Mouse (Mus musculus) neural tube, embryonic 13.5 days (tissue): ENCODE results near the gene Lin28a. TPM values are rescaled to one million over a fixed set of nuclear protein-coding genes. Genes with fewer than 3 reads are reported as not detected.

Source experiments
- ATAC-seq: fragments of 200-750 bp; cut with Nextera tagmentation; 2 replicates; pipeline ENCODE4 v1.8.0; 2017; ENCODE audit warnings: low read depth, mild to moderate bottlenecking, moderate TSS enrichment, moderate library complexity
- H3K27ac ChIP-seq: fragments of 300-500 bp; sonication (generic); replicated peaks from 2 replicates; pipeline ENCODE4 v1.5.1; 2015; ENCODE audit warnings: moderate library complexity, mild to moderate bottlenecking, inconsistent platforms
- H3K27me3 ChIP-seq: fragments of 300-500 bp; sonication (generic); 2 replicates; pipeline ENCODE4 v1.6.1; 2015; ENCODE audit warnings: mild to moderate bottlenecking, inconsistent platforms
- H3K36me3 ChIP-seq: fragments of 300-500 bp; sonication (generic); 2 replicates; pipeline ENCODE4 v1.6.1; 2015; ENCODE audit warnings: mild to moderate bottlenecking, inconsistent platforms
- H3K4me1 ChIP-seq: fragments of 300-500 bp; sonication (generic); replicated peaks from 2 replicates; pipeline ENCODE4 v1.6.1; 2015; ENCODE audit warnings: inconsistent platforms
- H3K4me2 ChIP-seq: fragments of 300-500 bp; sonication (generic); 2 replicates; pipeline ENCODE4 v1.6.1; 2015; ENCODE audit warnings: inconsistent platforms, mild to moderate bottlenecking, moderate library complexity
- H3K4me3 ChIP-seq: fragments of 300-500 bp; sonication (generic); 2 replicates; pipeline ENCODE4 v1.5.1; 2015; ENCODE audit warnings: mild to moderate bottlenecking, inconsistent platforms
- H3K9ac ChIP-seq: fragments of 300-500 bp; sonication (generic); 2 replicates; pipeline ENCODE4 v1.6.1; 2015; ENCODE audit warnings: moderate library complexity, mild to moderate bottlenecking, inconsistent platforms
- H3K9me3 ChIP-seq: fragments of 300-500 bp; sonication (generic); 2 replicates; pipeline ENCODE4 v1.6.1; 2016; ENCODE audit warnings: inconsistent platforms
- WGBS: fragments of 180-500 bp; shearing (Covaris S2); methylation state at CpG from one replicate; pipeline ENCODE4 v1.1.7; 2015; 5-methylcytosine and 5-hydroxymethylcytosine counted together
- polyA plus RNA-seq: library from polyadenylated mRNA; unstranded; fragments of >200 nt; fragmentation: Nextera tagmentation; extraction: Ambion mirVana; gene quantifications from 2 replicates; pipeline ENCODE4 v1.2.1, GENCODE M21; 2015

The Lin28a gene
- polyA plus RNA-seq, 1 experiment from 2014 or later = 0.17 TPM

- 0 out of 2 replicates have a peak, but pooled peaks cover 7% of the 10 kb centered on the region for H3K4me1 ChIP-seq
- no peak overlapping the region for H3K9ac ChIP-seq
- WGBS = 26% methylated on average over 8 of the region's 8 CpGs
- H3K27me3 ChIP-seq = no peaks in the 10 kb centered on the region
- ATAC-seq = no peak
- no peaks in the 10 kb centered on the region for H3K9me3 ChIP-seq
- H3K4me2 ChIP-seq = no peak overlapping the region
- no peak overlapping the region for H3K27ac ChIP-seq
- no peaks in the 10 kb centered on the region for H3K36me3 ChIP-seq
- no peak overlapping the region for H3K4me3 ChIP-seq
These were observed 33.9 kb upstream of the Lin28a start for GRCm38 (mm10) chr4:134052560-134052959.

- WGBS = 87% methylated on average over 5 of the region's 5 CpGs
- no peak overlapping the region for H3K27ac ChIP-seq
- no peaks in the 10 kb centered on the region for H3K9me3 ChIP-seq
- H3K36me3 ChIP-seq = no peaks in the 10 kb centered on the region
- ATAC-seq = no peak
- H3K4me3 ChIP-seq = no peak overlapping the region
- 0 out of 2 replicates have a peak, but pooled peaks cover 7% of the 10 kb centered on the region for H3K4me1 ChIP-seq
- no peaks in the 10 kb centered on the region for H3K27me3 ChIP-seq
- H3K9ac ChIP-seq = no peak overlapping the region
- H3K4me2 ChIP-seq = no peak overlapping the region
These were observed 33.3 kb upstream of the Lin28a start for GRCm38 (mm10) chr4:134051912-134052311.

- no peak overlapping the region for H3K4me2 ChIP-seq
- H3K4me1 ChIP-seq = 0 out of 2 replicates have a peak, but pooled peaks cover 5% of the 10 kb centered on the region
- H3K27ac ChIP-seq = no peak overlapping the region
- no peaks in the 10 kb centered on the region for H3K9me3 ChIP-seq
- H3K4me3 ChIP-seq = no peak overlapping the region
- ATAC-seq = no peak
- H3K9ac ChIP-seq = no peak overlapping the region
- no peaks in the 10 kb centered on the region for H3K27me3 ChIP-seq
- H3K36me3 ChIP-seq = no peaks in the 10 kb centered on the region
- WGBS = 84% methylated on average over 5 of the region's 5 CpGs
These were observed 29.0 kb upstream of the Lin28a start for GRCm38 (mm10) chr4:134047648-134048047.

- H3K4me3 ChIP-seq = no peak overlapping the region
- no peak for ATAC-seq
- H3K4me2 ChIP-seq = no peak overlapping the region
- no peak overlapping the region for H3K9ac ChIP-seq
- no peak overlapping the region for H3K27ac ChIP-seq
- no peaks in the 10 kb centered on the region for H3K9me3 ChIP-seq
- no peaks in the 10 kb centered on the region for H3K27me3 ChIP-seq
- 45% methylated on average over 2 of the region's 2 CpGs for WGBS
- peaks cover 6% of the 10 kb centered on the region for H3K4me1 ChIP-seq
- H3K36me3 ChIP-seq = no peaks in the 10 kb centered on the region
These were observed 24.4 kb upstream of the Lin28a start for GRCm38 (mm10) chr4:134043041-134043440.

- Histone ChIP-seq H3K9me3 (no peaks in the 10 kb centered on the region), H3K27ac (0 out of 2 replicates have a peak overlapping the region, but pooled peaks have one; percentile 42), H3K4me2 (no peak overlapping the region), H3K9ac (no peak overlapping the region), H3K4me1 (peaks cover 6% of the 10 kb centered on the region), H3K4me3 (no peak overlapping the region), H3K36me3 (no peaks in the 10 kb centered on the region), H3K27me3 (no peaks in the 10 kb centered on the region)
- peak; percentile 32; the same call in 1 of the 2 replicates for ATAC-seq
- 48% methylated on average over 9 of the region's 9 CpGs for WGBS
These were observed 22.9 kb upstream of the Lin28a start for GRCm38 (mm10) chr4:134041317-134042123.

GRCm38 (mm10) chr4:134035953-134036352 lies 17.3 kb upstream of the Lin28a start:
- Histone ChIP-seq H3K4me2 (peak overlapping the region; percentile 22; the same call in 1 of the 2 replicates), H3K4me1 (no peaks in the 10 kb centered on the region), H3K27ac (no peak overlapping the region), H3K36me3 (no peaks in the 10 kb centered on the region), H3K4me3 (no peak overlapping the region), H3K9ac (0 out of 2 replicates have a peak overlapping the region, but pooled peaks have one; percentile 9), H3K9me3 (no peaks in the 10 kb centered on the region), H3K27me3 (no peaks in the 10 kb centered on the region)
- 4% methylated on average over 16 of the region's 16 CpGs for WGBS
- ATAC-seq = peak; percentile 65; the same call in 1 of the 2 replicates

- Histone ChIP-seq H3K36me3 (no peaks in the 10 kb centered on the region), H3K27ac (no peak overlapping the region), H3K4me1 (no peaks in the 10 kb centered on the region), H3K9me3 (no peaks in the 10 kb centered on the region), H3K4me2 (no peak overlapping the region), H3K9ac (no peak overlapping the region), H3K27me3 (no peaks in the 10 kb centered on the region), H3K4me3 (no peak overlapping the region)
- no peak for ATAC-seq
- 35% methylated on average over 9 of the region's 9 CpGs for WGBS
These were observed 7.2 kb upstream of the Lin28a start for GRCm38 (mm10) chr4:134025802-134026201.

- no peak for ATAC-seq
- Histone ChIP-seq H3K4me3 (0 out of 2 replicates have a peak overlapping the region, but pooled peaks have one; percentile 22), H3K9ac (no peak overlapping the region), H3K36me3 (no peaks in the 10 kb centered on the region), H3K27ac (no peak overlapping the region), H3K4me1 (peaks cover 43% of the 10 kb centered on the region), H3K27me3 (peaks cover 25% of the 10 kb centered on the region), H3K4me2 (peak overlapping the region; percentile 55; the same call in 1 of the 2 replicates), H3K9me3 (no peaks in the 10 kb centered on the region)
- WGBS = 4% methylated on average over 11 of the region's 11 CpGs
These were observed 2.0 kb upstream of the Lin28a start for GRCm38 (mm10) chr4:134020621-134021020.

- ATAC-seq = peak; percentile 71; the same call in 1 of the 2 replicates
- 2% methylated on average over 16 of the region's 16 CpGs for WGBS
- Histone ChIP-seq H3K9me3 (no peaks in the 10 kb centered on the region), H3K27me3 (peaks cover 25% of the 10 kb centered on the region), H3K36me3 (no peaks in the 10 kb centered on the region), H3K4me3 (peak overlapping the region; percentile 22), H3K9ac (peak overlapping the region; percentile 27), H3K27ac (peak overlapping the region; percentile 68), H3K4me2 (peak overlapping the region; percentile 55), H3K4me1 (peaks cover 43% of the 10 kb centered on the region)
These were observed 1.2 kb upstream of the Lin28a start for GRCm38 (mm10) chr4:134019641-134020351.

GRCm38 (mm10) chr4:134019210-134019609 lies 569 bp upstream of the Lin28a start:
- Histone ChIP-seq H3K4me2 (peak overlapping the region; percentile 55), H3K9ac (peak overlapping the region; percentile 27), H3K36me3 (no peaks in the 10 kb centered on the region), H3K4me1 (peaks cover 43% of the 10 kb centered on the region), H3K9me3 (no peaks in the 10 kb centered on the region), H3K27ac (peak overlapping the region; percentile 68), H3K4me3 (peak overlapping the region; percentile 22), H3K27me3 (peaks cover 25% of the 10 kb centered on the region)
- peak; percentile 28; the same call in 1 of the 2 replicates for ATAC-seq
- 0% methylated on average over 8 of the region's 10 CpGs for WGBS

- no peak; the same call in 1 of the 2 replicates for ATAC-seq
- no peaks in the 10 kb centered on the region for H3K36me3 ChIP-seq
- peak overlapping the region; percentile 55 for H3K4me2 ChIP-seq
- H3K4me1 ChIP-seq = peaks cover 43% of the 10 kb centered on the region
- peak overlapping the region; percentile 39; the same call in 1 of the 2 replicates for H3K9ac ChIP-seq
- whole genome bisulfite sequencing = under 1% methylated on average over 46 of the region's 46 CpGs
- H3K9me3 ChIP-seq = no peaks in the 10 kb centered on the region
- peak overlapping the region; percentile 33 for H3K4me3 ChIP-seq
- H3K27ac ChIP-seq = no peak overlapping the region
- peaks cover 25% of the 10 kb centered on the region for H3K27me3 ChIP-seq
These were observed 433 bp downstream of the Lin28a start for GRCm38 (mm10) chr4:134018038-134018778.
